Mouse (Mus musculus) layer of hippocampus, adult 6 months (tissue): ENCODE results near the gene Gm9745. TPM values are rescaled to one million over a fixed set of nuclear protein-coding genes. Genes with fewer than 3 reads are reported as not detected.

Experiments used
- long read RNA-seq, 2 experiments: library from polyadenylated mRNA; unstranded; transcript quantifications; one replicate each; pipeline ENCODE4 v2.0.0; 2019 to 2020
- microRNA-seq: library from miRNA; unstranded; fragments of <30 nt; microRNA quantifications from one replicate; pipeline ENCODE4 v1.2.0, GENCODE M21; 2020
- polyA plus RNA-seq: library from polyadenylated mRNA; unstranded; fragments of <200 nt; fragmentation: Nextera tagmentation; gene quantifications from 2 replicates; pipeline ENCODE4 v1.2.3, GENCODE M21; 2021

Gm9745 gene
- polyA plus RNA-seq = not detected in 2 replicates
- long read RNA-seq, experiment 1 = 0 reads
- long read RNA-seq, experiment 2 = 0 reads

GRCm38 (mm10) chr13:8948131-8948530 is at the start of gene Gm9745:
Gene Gm9745, minus strand, starts transcription at chr13:8948231.

GRCm38 (mm10) chr13:8995990-8996786 is 48.2 kb upstream of the Gm9745 start, which contains the start of gene Gtpbp4:
Gene Gtpbp4, minus strand, starts transcription at chr13:8996083.

GRCm38 (mm10) chr13:8952563-8952962 is 4.5 kb upstream of the Gm9745 start, which contains the start of gene Idi2:
Gene Idi2, plus strand, starts transcription at chr13:8952863.

Small RNA genes lying within 50 kb of the gene (microRNA-seq; reads per million reads assigned to microRNA genes)
- gene Gm22750 = not detected

Other genes starting within 250 kb of the Gm9745 start
- 19.4 and 22.9 TPM in 2 replicates for gene Wdr37, start 76.3 kb downstream of the Gm9745 start, polyA plus RNA-seq
- gene Idi1, start 62.7 kb downstream of the Gm9745 start, polyA plus RNA-seq = 21.5 and 27.0 TPM in 2 replicates
- gene Idi2, start 4.6 kb upstream of the Gm9745 start, polyA plus RNA-seq = not detected in 2 replicates
- 49.1 and 49.6 TPM in 2 replicates for gene Gtpbp4, start 47.9 kb upstream of the Gm9745 start, polyA plus RNA-seq
- gene Larp4b, start 145.7 kb upstream of the Gm9745 start, polyA plus RNA-seq = 8.6 and 9.7 TPM in 2 replicates